In the genomic region with DNA sequence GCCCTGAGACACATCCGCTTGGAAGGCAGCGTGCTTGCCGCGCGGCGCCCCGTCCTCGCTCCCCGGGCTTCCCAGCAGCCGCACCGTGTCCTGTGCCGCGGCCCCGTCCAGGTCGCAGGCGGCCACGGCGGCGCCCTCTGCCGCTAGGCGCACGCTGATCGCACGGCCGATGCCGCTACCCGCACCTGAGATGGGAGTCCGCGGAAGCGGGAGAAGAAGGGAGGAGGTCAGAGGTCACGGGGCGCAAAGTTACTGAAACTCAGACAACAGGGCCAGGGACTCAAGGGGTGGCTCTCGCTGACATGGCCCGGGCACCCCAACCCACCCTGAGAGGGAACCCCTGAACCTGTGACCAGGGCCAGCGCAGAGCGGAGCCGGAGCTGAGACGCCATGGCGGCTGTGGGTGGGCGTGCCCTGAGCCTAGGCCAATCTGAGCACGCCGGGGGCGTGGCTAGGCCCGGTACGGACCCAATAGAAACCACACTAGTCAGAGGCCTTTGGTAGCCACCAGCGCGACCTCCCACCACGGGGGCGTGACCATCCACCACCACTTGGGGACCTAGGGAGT, we compare ENCODE assay signal across 8 mouse cellular contexts. TPM values are rescaled to one million over a fixed set of nuclear protein-coding genes. Genes with fewer than 3 reads are reported as not detected.
DNase-seq lines count a peak whose midpoint lies in the region; ATAC-seq lines count a peak whose summit lies in the region.

A gene (minus strand): TSS at position 405 of the 568 bp plus-strand sequence.

- H3K36me3 ChIP-seq in hindbrain, embryonic 10.5 days = peaks cover 39% of the 10 kb centered on the region

- ATAC-seq in frontal cortex, adult (ENCODE audit: low TSS enrichment) = peak; percentile 43

- H3K27me3 ChIP-seq in hindbrain, embryonic 10.5 days (ENCODE audit: insufficient read depth, poor library complexity, severe bottlenecking) = no peaks in the 10 kb centered on the region

- H3K4me3 ChIP-seq in hindbrain, embryonic 10.5 days = peak within 1 kb of the TSS; percentile 74

- peak; percentile 86 for DNase-seq in MN1 (ENCODE audit: low spot score)
- peak; percentile 92 for DNase-seq in cerebellum, adult 9-10 months
- DNase-seq in hindbrain, embryonic 10.5 days (ENCODE audit: low spot score) = peak; percentile 97
- DNase-seq in layer of hippocampus, adult 9-11 months = peak; percentile 96
- DNase-seq in lung, postnatal 10 days = peak; percentile 96
- DNase-seq in retina, adult 2 months (ENCODE audit: low read depth, low spot score) = peak; percentile 70
- peak; percentile 91 to 95 for DNase-seq in thymus, postnatal 36 days

- under 1% methylated on average over 49 of the region's 49 CpGs for WGBS in hindbrain, embryonic 10.5 days

- peaks cover 5% of the 10 kb centered on the region; the same call in 1 of the 2 replicates for H3K9me3 ChIP-seq in hindbrain, embryonic 10.5 days

- peak within 1 kb of the TSS; percentile 98 for H3K27ac ChIP-seq in hindbrain, embryonic 10.5 days

- peaks cover 85% of the 10 kb centered on the region for H3K4me1 ChIP-seq in hindbrain, embryonic 10.5 days (replicated peaks)

RNA-seq across cellular contexts. Expression of the gene that starts here (rescaled TPM):
- polyA plus RNA-seq in hindbrain, embryonic 10.5 days (2016; fragmentation: Nextera tagmentation; extraction: Ambion mirVana) = 65.5 and 73.0 TPM in 2 replicates

Comparison
In these comparisons a context has a peak if more than half of its experiments do, and no peak if none do; other contexts are left out.
1. Peak in every context shown above with its lines: DNase-seq, ATAC-seq, H3K4me3 ChIP-seq and H3K27ac ChIP-seq.